Mouse (Mus musculus) kidney, embryonic 16.5 days (tissue): ENCODE measurements around the gene Gstt4. TPM values are rescaled to one million over a fixed set of nuclear protein-coding genes. Genes with fewer than 3 reads are reported as not detected.
"Not testable (repeated sequence)": the region's sequence is repeated elsewhere in the genome, so short reads cannot be mapped to it uniquely, and the experiment has no call there.

Experiments used
- ATAC-seq: fragments of 200-750 bp; cut with Nextera tagmentation; 2 replicates; pipeline ENCODE4 v1.8.0; 2017; ENCODE audit warnings: moderate TSS enrichment; ENCODE audit not compliant: low FRiP score, low TSS enrichment
- H3K27ac ChIP-seq: fragments of 300-500 bp; sonication (generic); 2 replicates; pipeline ENCODE4 v1.5.1; 2014; ENCODE audit warnings: low read length
- H3K27me3 ChIP-seq: fragments of 300-500 bp; sonication (generic); 2 replicates; pipeline ENCODE4 v1.6.1; 2014; ENCODE audit warnings: low read length, control low read depth, mixed read lengths; ENCODE audit not compliant: insufficient read depth
- H3K36me3 ChIP-seq: fragments of 300-500 bp; sonication (generic); 2 replicates; pipeline ENCODE4 v1.6.1; 2014; ENCODE audit warnings: low read length, control low read depth, mixed read lengths; ENCODE audit not compliant: insufficient read depth
- H3K4me1 ChIP-seq: fragments of 300-500 bp; sonication (generic); 2 replicates; pipeline ENCODE4 v1.6.1; 2014; ENCODE audit warnings: low read length, control low read depth, mixed read lengths; ENCODE audit not compliant: insufficient read depth
- H3K4me2 ChIP-seq: fragments of 300-500 bp; sonication (generic); replicated peaks from 2 replicates; pipeline ENCODE4 v1.6.1; 2014; ENCODE audit warnings: low read depth, low read length
- H3K4me3 ChIP-seq: fragments of 300-500 bp; sonication (generic); 2 replicates; pipeline ENCODE4 v1.5.1; 2014; ENCODE audit warnings: mild to moderate bottlenecking, low read length
- H3K9ac ChIP-seq: fragments of 300-500 bp; sonication (generic); replicated peaks from 2 replicates; pipeline ENCODE4 v1.6.1; 2014; ENCODE audit warnings: low read length
- H3K9me3 ChIP-seq: fragments of 300-500 bp; sonication (generic); 2 replicates; pipeline ENCODE4 v1.6.1; 2016; ENCODE audit warnings: low read length, control low read depth
- WGBS: fragments of 180-500 bp; shearing (Covaris S2); extraction: QIAGEN DNeasy Blood & Tissue Kit; methylation state at CpG from one replicate; pipeline ENCODE4 v1.1.7; 2014; 5-methylcytosine and 5-hydroxymethylcytosine counted together
- polyA plus RNA-seq: library from polyadenylated mRNA; unstranded; fragments of >200 nt; fragmentation: Nextera tagmentation; extraction: Ambion mirVana; gene quantifications from 2 replicates; pipeline ENCODE4 v1.2.1, GENCODE M21; 2015

The Gstt4 gene
- polyA plus RNA-seq, 1 experiment from 2014 or later: not detected

DNA sequence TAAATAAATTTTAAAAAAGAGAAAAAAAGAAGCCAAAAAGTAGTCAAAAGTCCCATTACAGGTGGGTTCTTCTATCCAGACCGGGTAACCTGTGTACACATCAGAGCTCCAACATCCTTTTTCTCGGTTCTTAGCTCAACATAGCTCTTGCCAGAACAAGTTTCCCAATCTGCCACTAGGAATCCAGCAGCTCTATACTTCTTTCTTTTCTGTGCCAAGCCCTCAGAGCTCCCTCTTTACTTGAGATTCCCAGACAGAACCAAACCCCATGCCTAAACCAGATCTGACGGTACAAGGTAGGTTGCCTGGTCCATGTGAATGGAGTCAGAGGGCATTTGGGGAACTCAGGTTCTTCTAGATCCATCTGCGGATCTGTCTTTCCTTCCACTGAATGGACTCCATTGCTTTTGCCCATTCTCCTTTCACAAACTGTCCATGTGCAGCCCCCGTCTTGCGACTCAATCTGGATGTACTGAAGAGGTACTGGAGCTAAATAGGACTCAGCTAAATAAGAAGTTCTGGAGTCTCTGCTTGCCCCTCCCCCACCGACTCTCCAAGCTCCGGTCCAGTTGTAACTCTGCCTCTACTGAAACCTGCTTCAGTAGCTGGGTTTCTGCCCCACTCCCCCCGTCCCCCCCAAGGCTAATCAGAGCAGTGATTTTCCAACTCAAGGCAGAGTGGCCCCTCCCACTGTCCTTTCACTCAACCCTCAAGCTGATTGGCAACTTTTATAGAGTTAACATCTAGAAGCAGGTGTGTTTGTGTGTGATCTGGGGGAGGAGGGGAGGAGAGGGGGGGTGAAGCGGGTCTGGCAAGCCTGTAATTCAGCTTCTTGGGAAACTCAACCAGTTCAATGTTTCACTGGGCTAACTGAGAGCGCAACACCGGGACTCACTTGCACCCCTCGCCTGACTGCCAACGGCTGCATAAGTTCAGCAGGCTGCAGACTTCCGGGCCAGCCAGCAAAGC lies 42.9 kb downstream of the Gstt4 start:
- H3K27ac ChIP-seq: peak overlapping the region; percentile 90

DNA sequence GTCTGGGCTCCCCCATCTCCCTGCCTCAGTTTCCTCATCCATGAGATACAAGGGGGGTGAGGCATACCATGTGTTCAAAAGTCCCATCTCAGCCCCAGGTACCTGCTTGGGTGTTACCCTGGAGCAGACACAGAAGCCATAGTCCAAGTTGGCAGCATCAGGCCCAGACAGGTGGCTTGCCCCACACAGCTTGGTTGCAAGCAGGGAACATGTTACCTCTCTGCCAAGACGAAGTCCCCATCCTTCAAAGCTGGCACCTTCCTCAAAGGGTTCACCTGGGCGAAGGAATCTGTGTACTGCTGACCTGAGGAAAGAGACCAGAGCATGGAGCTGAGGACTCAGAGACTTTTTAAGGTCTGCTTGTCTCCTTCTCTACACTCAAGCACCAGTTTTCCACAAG lies 44.5 kb downstream of the Gstt4 start:
- H3K9ac ChIP-seq: no peak overlapping the region
- no peak for ATAC-seq
- H3K4me1 ChIP-seq: peaks cover 12% of the 10 kb centered on the region
- H3K36me3 ChIP-seq: no peaks in the 10 kb centered on the region
- no peak overlapping the region for H3K4me3 ChIP-seq
- 76% methylated on average over 2 of the region's 2 CpGs for WGBS
- no peak overlapping the region for H3K27ac ChIP-seq
- no peak overlapping the region for H3K4me2 ChIP-seq
- H3K27me3 ChIP-seq: peaks cover 7% of the 10 kb centered on the region; the same call in 1 of the 2 replicates
- H3K9me3 ChIP-seq: peaks cover 3% of the 10 kb centered on the region; the same call in 1 of the 2 replicates

More for the DNA sequence above, 42.9 kb downstream of the Gstt4 start:
- peaks cover 12% of the 10 kb centered on the region for H3K4me1 ChIP-seq
- H3K9ac ChIP-seq: peak overlapping the region; percentile 40
- peak; percentile 25; the same call in 1 of the 2 replicates for ATAC-seq
- peaks cover 7% of the 10 kb centered on the region; the same call in 1 of the 2 replicates for H3K27me3 ChIP-seq
- peaks cover 3% of the 10 kb centered on the region; the same call in 1 of the 2 replicates for H3K9me3 ChIP-seq
- no peaks in the 10 kb centered on the region for H3K36me3 ChIP-seq
- peak overlapping the region; percentile 53 for H3K4me3 ChIP-seq
- WGBS: 31% methylated on average over 15 of the region's 15 CpGs
- peak overlapping the region; percentile 78 for H3K4me2 ChIP-seq

DNA sequence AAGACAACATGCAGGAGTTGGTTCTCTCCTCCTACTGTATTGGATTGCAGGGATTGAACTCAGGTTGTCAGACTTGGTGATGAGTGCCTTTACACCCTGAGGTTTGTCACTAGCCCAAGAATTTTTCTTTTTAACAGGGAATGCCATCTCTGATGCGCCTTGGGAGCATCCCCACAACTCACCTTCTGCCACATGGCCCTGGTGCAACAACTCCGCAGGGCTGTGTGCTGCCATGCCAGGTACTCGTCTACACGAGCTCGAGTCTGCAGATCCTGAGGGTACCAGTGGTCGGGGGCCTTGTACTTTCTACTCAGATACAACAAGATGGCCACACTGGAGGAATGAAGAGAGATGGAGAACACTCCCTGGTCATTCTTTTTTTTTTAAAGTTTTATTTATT lies 45.8 kb downstream of the Gstt4 start:
- ATAC-seq: no peak
- Histone ChIP-seq H3K4me2 (no peak overlapping the region), H3K27ac (no peak overlapping the region), H3K9me3 (peaks cover 3% of the 10 kb centered on the region; the same call in 1 of the 2 replicates), H3K4me1 (peaks cover 20% of the 10 kb centered on the region), H3K4me3 (no peak overlapping the region), H3K27me3 (peaks cover 7% of the 10 kb centered on the region; the same call in 1 of the 2 replicates), H3K36me3 (no peaks in the 10 kb centered on the region), H3K9ac (no peak overlapping the region)
- 93% methylated on average over 6 of the region's 6 CpGs for WGBS

DNA sequence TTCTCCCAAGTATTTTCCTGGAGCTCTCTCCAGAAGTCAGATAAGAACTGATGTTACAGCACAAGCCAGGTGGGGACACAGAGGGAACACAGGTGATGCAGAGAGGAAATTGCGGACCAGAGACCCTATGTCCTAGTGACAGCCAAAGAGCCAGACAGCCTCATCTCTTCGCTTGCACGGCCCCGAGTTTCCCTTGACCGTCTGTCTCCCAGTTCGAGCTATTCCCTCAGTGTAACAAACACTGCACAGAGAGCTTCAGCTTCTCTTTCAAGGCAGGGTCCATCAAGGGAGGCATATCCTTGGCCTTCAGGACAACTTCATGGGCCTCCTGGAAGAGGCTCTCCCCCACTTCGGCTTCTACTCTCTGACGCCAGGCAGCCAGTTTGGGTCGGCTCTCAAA lies 47.8 kb downstream of the Gstt4 start:
- Histone ChIP-seq H3K4me2 (no peak overlapping the region), H3K27me3 (0 out of 2 replicates have a peak, but pooled peaks cover 4% of the 10 kb centered on the region), H3K4me1 (peaks cover 9% of the 10 kb centered on the region), H3K4me3 (no peak overlapping the region), H3K36me3 (no peaks in the 10 kb centered on the region), H3K9me3 (peaks cover 3% of the 10 kb centered on the region; the same call in 1 of the 2 replicates), H3K27ac (no peak overlapping the region), H3K9ac (no peak overlapping the region)
- ATAC-seq: no peak
- 82% methylated on average over 9 of the region's 9 CpGs for WGBS

DNA sequence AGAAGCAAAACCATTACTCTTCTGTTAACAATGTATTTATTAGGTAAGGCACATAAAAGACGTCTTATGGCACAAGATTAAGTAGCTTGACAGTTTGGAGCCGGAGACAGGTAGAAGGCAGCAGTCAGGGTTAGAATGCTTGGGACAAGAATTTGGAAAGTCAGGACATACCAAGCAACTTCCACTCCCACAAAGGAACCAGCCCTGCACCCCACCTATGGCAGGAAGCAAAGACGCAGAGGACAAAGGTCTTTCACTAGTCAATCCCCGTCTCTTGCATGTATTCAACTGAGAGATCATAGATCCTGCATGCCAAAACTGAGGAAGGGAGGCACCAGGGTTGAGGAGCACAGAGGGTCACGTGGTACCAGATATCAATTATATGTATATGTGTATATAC lies 48.2 kb downstream of the Gstt4 start:
- H3K4me1 ChIP-seq: peaks cover 7% of the 10 kb centered on the region
- peaks cover 3% of the 10 kb centered on the region; the same call in 1 of the 2 replicates for H3K9me3 ChIP-seq
- ATAC-seq: no peak
- H3K36me3 ChIP-seq: no peaks in the 10 kb centered on the region
- no peak overlapping the region for H3K4me3 ChIP-seq
- no peak overlapping the region for H3K4me2 ChIP-seq
- 0 out of 2 replicates have a peak, but pooled peaks cover under 1% of the 10 kb centered on the region for H3K27me3 ChIP-seq
- no peak overlapping the region for H3K9ac ChIP-seq
- 87% methylated on average over 5 of the region's 5 CpGs for WGBS
- H3K27ac ChIP-seq: no peak overlapping the region

DNA sequence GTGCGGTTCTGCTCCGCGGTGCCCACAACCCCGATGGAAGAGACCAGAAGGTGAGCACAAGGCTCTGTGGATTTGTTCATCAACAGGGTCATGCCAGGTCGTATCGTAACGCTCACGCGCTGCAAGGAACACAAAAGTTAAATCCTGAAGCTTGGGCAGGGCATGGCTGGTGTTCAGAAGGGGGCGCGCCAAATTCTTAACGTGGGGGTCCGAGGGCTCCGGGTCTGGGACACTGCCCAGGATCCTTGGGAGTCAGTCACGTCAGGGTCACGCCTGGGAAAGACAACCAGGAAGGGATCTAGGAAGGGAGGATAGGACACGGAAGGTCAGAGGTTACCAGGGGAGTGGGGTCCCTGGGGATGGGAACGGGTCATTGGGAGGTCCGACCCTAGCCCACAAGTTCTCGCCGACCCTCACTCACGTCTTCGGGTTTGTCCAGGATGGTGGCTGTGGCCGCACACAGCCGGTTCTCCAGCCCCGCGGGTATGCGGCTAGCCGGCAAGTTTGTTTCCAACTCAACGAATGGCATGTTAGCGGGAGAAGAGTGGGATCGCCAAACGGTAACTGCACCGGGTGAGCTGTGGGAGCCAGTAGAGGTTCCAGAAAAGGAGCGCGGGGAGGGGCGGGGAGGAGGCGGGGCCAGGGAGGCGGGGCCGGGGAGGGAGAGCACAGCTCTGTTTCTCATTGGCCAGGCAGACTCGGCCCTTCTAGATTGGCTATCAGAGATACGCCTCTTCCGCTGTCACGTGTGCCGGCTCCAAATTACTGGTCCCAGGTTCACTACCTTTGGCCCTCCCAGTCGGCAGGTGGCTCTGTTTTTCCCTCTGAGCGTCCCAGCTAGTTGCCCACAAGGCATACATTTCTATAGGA lies 49.3 kb downstream of the Gstt4 start, which contains the start of gene Ddt:
Ddt (minus strand) TSS at position 620 of the 870 bp plus-strand sequence.
- H3K36me3 ChIP-seq: no peaks in the 10 kb centered on the region
- H3K4me3 ChIP-seq: peak within 1 kb of the TSS; percentile 78
- H3K9me3 ChIP-seq: no peaks in the 10 kb centered on the region
- peaks cover 7% of the 10 kb centered on the region for H3K4me1 ChIP-seq
- H3K27me3 ChIP-seq: no peaks in the 10 kb centered on the region
- ATAC-seq: peak; percentile 98
- H3K4me2 ChIP-seq: peak within 1 kb of the TSS; percentile 98
- H3K27ac ChIP-seq: peak within 1 kb of the TSS; percentile 84
- peak within 1 kb of the TSS; percentile 80 for H3K9ac ChIP-seq
- WGBS: under 1% methylated on average over 46 of the region's 47 CpGs

DNA sequence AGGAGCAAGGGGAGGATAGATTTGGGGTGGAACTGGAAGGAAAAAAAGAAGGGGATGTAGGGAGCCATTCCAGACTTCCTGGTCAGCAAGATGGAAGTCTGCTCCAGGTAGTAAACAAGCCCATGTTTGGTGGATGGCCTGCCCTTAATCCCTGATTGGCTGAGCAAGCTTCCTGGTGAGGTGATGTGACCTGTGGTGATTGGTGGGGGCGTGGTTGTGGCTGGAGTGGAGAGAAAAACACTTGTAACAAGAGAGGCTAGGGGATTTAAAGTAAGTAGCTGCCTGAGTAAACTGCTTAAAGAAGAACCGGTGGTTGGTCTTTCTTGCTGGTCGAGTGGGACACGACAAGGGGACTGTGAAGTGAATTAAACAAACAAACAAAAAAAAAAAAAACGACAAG lies 54.6 kb downstream of the Gstt4 start:
- ATAC-seq, H3K4me3 ChIP-seq, H3K27me3 ChIP-seq, H3K4me2 ChIP-seq, H3K27ac ChIP-seq, H3K36me3 ChIP-seq, H3K9me3 ChIP-seq, H3K9ac ChIP-seq: not testable (repeated sequence)
- 36% methylated on average over 5 of the region's 5 CpGs for WGBS
- H3K4me1 ChIP-seq: peaks cover 18% of the 10 kb centered on the region

DNA sequence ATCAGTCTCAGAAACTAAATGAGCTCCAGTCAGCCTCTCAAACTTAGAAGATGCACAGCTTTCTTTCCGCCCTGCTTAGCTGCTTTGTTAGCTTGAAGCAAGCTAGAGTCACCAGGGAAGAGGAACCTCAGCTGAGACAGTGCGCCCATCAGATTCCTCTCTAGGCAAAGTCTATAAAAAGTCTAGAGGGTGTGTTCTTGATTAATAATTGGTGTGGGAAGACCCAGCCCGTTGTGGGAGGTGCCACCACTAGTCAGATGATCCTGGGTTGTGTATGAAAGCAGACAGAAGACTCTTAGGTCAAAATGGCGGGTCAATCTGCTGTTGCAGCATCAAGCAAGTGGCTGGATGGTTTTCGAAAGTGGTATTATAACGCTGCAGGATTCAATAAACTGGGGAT lies 55.5 kb downstream of the Gstt4 start:
- H3K36me3 ChIP-seq: no peaks in the 10 kb centered on the region
- H3K4me3 ChIP-seq: no peak overlapping the region
- H3K27ac ChIP-seq: no peak overlapping the region
- WGBS: 87% methylated on average over 6 of the region's 6 CpGs
- ATAC-seq: no peak
- H3K4me1 ChIP-seq: peaks cover 14% of the 10 kb centered on the region; the same call in 1 of the 2 replicates
- H3K27me3 ChIP-seq: no peaks in the 10 kb centered on the region
- H3K9ac ChIP-seq: no peak overlapping the region
- H3K4me2 ChIP-seq: no peak overlapping the region
- no peaks in the 10 kb centered on the region for H3K9me3 ChIP-seq
